Mouse (Mus musculus): ENCODE measurements around the gene Arhgef33. TPM values are rescaled to one million over a fixed set of nuclear protein-coding genes. Genes with fewer than 3 reads are reported as not detected.

Gene Arhgef33
- polyA plus RNA-seq (2017; shearing (Covaris generic)), result not detected

DNA sequence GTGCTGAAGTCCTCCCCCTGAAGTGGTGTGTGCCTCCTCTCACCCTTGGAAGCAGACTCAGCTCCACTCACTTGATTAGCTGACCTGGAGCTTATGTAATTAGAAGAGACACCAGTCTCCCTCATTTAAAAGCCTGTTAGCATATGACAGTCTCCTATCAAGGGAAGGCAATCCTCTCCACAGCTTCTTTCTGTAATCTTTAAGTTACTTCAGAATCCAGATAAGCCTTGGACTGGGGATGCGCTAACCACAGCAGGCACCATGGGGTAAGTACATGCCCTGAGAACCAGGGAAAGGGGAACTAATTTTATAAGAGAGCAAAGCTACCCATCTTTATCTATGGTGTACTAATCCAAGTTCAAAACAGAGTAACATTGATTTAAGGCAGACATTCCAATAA is at the start of gene Arhgef33:
Gene Arhgef33, plus strand, starts transcription at position 157 of the 400 bp plus-strand sequence.

GRCm38 (mm10) chr17:80290074-80290657 is 17.0 kb upstream of the Arhgef33 start, which contains the start of the genes Morn2 and Dhx57:
Gene Morn2 (plus strand): TSS chr17:80290203.
Gene Dhx57 (minus strand): TSS chr17:80290476.

GRCm38 (mm10) chr17:80372989-80373725 is 66.0 kb downstream of the Arhgef33 start, which contains the start of gene Gm10190:
Gene Gm10190 (minus strand): TSS chr17:80373541.

Other genes starting within 250 kb of the Arhgef33 start
- 59.5 TPM for gene Hnrnpll, start 245.1 kb upstream of the Arhgef33 start, polyA plus RNA-seq (2017; shearing (Covaris generic))
- gene Galm, start 179.9 kb upstream of the Arhgef33 start, polyA plus RNA-seq (2017; shearing (Covaris generic)), result 55.9 TPM
- gene Srsf7, start 100.1 kb upstream of the Arhgef33 start, polyA plus RNA-seq (2017; shearing (Covaris generic)), result 633 TPM
- not detected for gene Ttc39d, start 99.9 kb upstream of the Arhgef33 start, polyA plus RNA-seq (2017; shearing (Covaris generic))
- gene Gemin6, start 83.0 kb upstream of the Arhgef33 start, polyA plus RNA-seq (2017; shearing (Covaris generic)), result 12.2 TPM
- 5.8 TPM for gene Morn2, start 17.2 kb upstream of the Arhgef33 start, polyA plus RNA-seq (2017; shearing (Covaris generic))
- 39.2 TPM for gene Dhx57, start 16.9 kb upstream of the Arhgef33 start, polyA plus RNA-seq (2017; shearing (Covaris generic))
- not detected for gene Gm10190, start 66.1 kb downstream of the Arhgef33 start, polyA plus RNA-seq (2017; shearing (Covaris generic))
- gene Sos1, start 173.0 kb downstream of the Arhgef33 start, polyA plus RNA-seq (2017; shearing (Covaris generic)), result 2.4 TPM

Data from inflammation-experienced regulatory T-cells, adult 16 weeks (primary cell).